Mouse (Mus musculus): Measurements from ENCODE around the gene Mrpl53.
A peak's percentile ranks its signal among the peaks of the same experiment; 100 is the strongest.

Gene Mrpl53

GRCm38 (mm10) chr6:83108762-83109668, at the start of gene Mrpl53:
TSS of gene Mrpl53 (plus strand) at chr6:83109040.
- DNase-seq (ENCODE audit: low spot score) = peak; percentile 81

GRCm38 (mm10) chr6:83065995-83066394, 42.8 kb upstream of the Mrpl53 start:
- no peak for DNase-seq (ENCODE audit: low spot score)

GRCm38 (mm10) chr6:83066441-83066840, 42.4 kb upstream of the Mrpl53 start:
- DNase-seq (ENCODE audit: low spot score) = no peak

- DNase-seq (ENCODE audit: low spot score) = no peak
These were observed 40.6 kb upstream of the Mrpl53 start for GRCm38 (mm10) chr6:83068221-83068620.

GRCm38 (mm10) chr6:83068706-83069487, 39.9 kb upstream of the Mrpl53 start:
- DNase-seq (ENCODE audit: low spot score) = no peak

GRCm38 (mm10) chr6:83069488-83070246, 39.2 kb upstream of the Mrpl53 start:
- no peak for DNase-seq (ENCODE audit: low spot score)

- DNase-seq (ENCODE audit: low spot score) = no peak
These were observed 38.8 kb upstream of the Mrpl53 start, which contains the start of gene Tlx2 for GRCm38 (mm10) chr6:83070247-83070310. TSS of gene Tlx2 (minus strand) at chr6:83070293.

GRCm38 (mm10) chr6:83070311-83071219, 38.3 kb upstream of the Mrpl53 start:
- no peak for DNase-seq (ENCODE audit: low spot score)

GRCm38 (mm10) chr6:83071220-83071619, 37.6 kb upstream of the Mrpl53 start:
- no peak for DNase-seq (ENCODE audit: low spot score)

- no peak for DNase-seq (ENCODE audit: low spot score)
These were observed 33.9 kb upstream of the Mrpl53 start for GRCm38 (mm10) chr6:83074979-83075378.

- no peak for DNase-seq (ENCODE audit: low spot score)
These were observed 31.1 kb upstream of the Mrpl53 start, which contains the start of gene Pcgf1 for GRCm38 (mm10) chr6:83077630-83078323. TSS of gene Pcgf1 (plus strand) at chr6:83077869.

- DNase-seq (ENCODE audit: low spot score) = peak; percentile 99
These were observed 30.4 kb upstream of the Mrpl53 start for GRCm38 (mm10) chr6:83078324-83078858.

- no peak for DNase-seq (ENCODE audit: low spot score)
These were observed 28.6 kb upstream of the Mrpl53 start for GRCm38 (mm10) chr6:83080210-83080609.

GRCm38 (mm10) chr6:83083497-83083896, 25.3 kb upstream of the Mrpl53 start:
- no peak for DNase-seq (ENCODE audit: low spot score)

- no peak for DNase-seq (ENCODE audit: low spot score)
These were observed 24.4 kb upstream of the Mrpl53 start for GRCm38 (mm10) chr6:83084477-83084876.

- no peak for DNase-seq (ENCODE audit: low spot score)
These were observed 22.5 kb upstream of the Mrpl53 start, which contains the start of gene Lbx2 for GRCm38 (mm10) chr6:83086121-83087035. TSS of gene Lbx2 (plus strand) at chr6:83086367.

- DNase-seq (ENCODE audit: low spot score) = no peak
These were observed 21.5 kb upstream of the Mrpl53 start for GRCm38 (mm10) chr6:83087205-83087925.

- no peak for DNase-seq (ENCODE audit: low spot score)
These were observed 20.9 kb upstream of the Mrpl53 start for GRCm38 (mm10) chr6:83087926-83088260.

Measured in urinary bladder, postnatal 14 days (tissue).